Mouse (Mus musculus) fat pad, adult 2 months (tissue): ENCODE data around the gene Btrc.
"Not testable (repeated sequence)": the region's sequence is repeated elsewhere in the genome, so short reads cannot be mapped to it uniquely, and the experiment has no call there.

Experiments
- DNase-seq: peaks from one replicate; pipeline ENCODE4 v3.0.0-alpha.2; 2011; ENCODE audit warnings: low read depth, low spot score; ENCODE audit errors: extremely low read depth

Gene Btrc

GRCm38 (mm10) chr19:45363384-45363926 lies at the start of gene Btrc:
Gene Btrc (plus strand): TSS chr19:45363734.
- peak; percentile 97 for DNase-seq

- DNase-seq, result no peak
Observed at GRCm38 (mm10) chr19:45317473-45317882, 46.1 kb upstream of the Btrc start.

- DNase-seq, result no peak
Observed at GRCm38 (mm10) chr19:45321062-45321461, 42.5 kb upstream of the Btrc start.

- no peak for DNase-seq
Observed at GRCm38 (mm10) chr19:45329039-45329438, 34.5 kb upstream of the Btrc start.

- DNase-seq, result no peak
Observed at GRCm38 (mm10) chr19:45329748-45330298, 33.7 kb upstream of the Btrc start.

GRCm38 (mm10) chr19:45336718-45337117 lies 26.8 kb upstream of the Btrc start:
- no peak for DNase-seq

GRCm38 (mm10) chr19:45338182-45338581 lies 25.4 kb upstream of the Btrc start:
- DNase-seq, result no peak

- no peak for DNase-seq
Observed at GRCm38 (mm10) chr19:45343941-45344340, 19.6 kb upstream of the Btrc start.

- DNase-seq, result no peak
Observed at GRCm38 (mm10) chr19:45348188-45348587, 15.3 kb upstream of the Btrc start.

- DNase-seq, result no peak
Observed at GRCm38 (mm10) chr19:45350456-45350855, 13.1 kb upstream of the Btrc start.

GRCm38 (mm10) chr19:45352706-45353105 lies 10.8 kb upstream of the Btrc start:
- not testable (repeated sequence) for DNase-seq

- DNase-seq, result no peak
Observed at GRCm38 (mm10) chr19:45355678-45356077, 7.9 kb upstream of the Btrc start.

GRCm38 (mm10) chr19:45356868-45357267 lies 6.7 kb upstream of the Btrc start:
- not testable (repeated sequence) for DNase-seq

GRCm38 (mm10) chr19:45360486-45360885 lies 3.0 kb upstream of the Btrc start:
- DNase-seq, result no peak

- DNase-seq, result no peak
Observed at GRCm38 (mm10) chr19:45363933-45364391, 428 bp downstream of the Btrc start.

GRCm38 (mm10) chr19:45366651-45367050 lies 3.1 kb downstream of the Btrc start:
- no peak for DNase-seq

- DNase-seq, result not testable (repeated sequence)
Observed at GRCm38 (mm10) chr19:45384815-45385214, 21.3 kb downstream of the Btrc start.

- DNase-seq, result no peak
Observed at GRCm38 (mm10) chr19:45388551-45388950, 25.0 kb downstream of the Btrc start.

GRCm38 (mm10) chr19:45394078-45394477 lies 30.5 kb downstream of the Btrc start:
- DNase-seq, result no peak

GRCm38 (mm10) chr19:45411000-45411399 lies 47.5 kb downstream of the Btrc start:
- DNase-seq, result no peak

- peak; percentile 11 for DNase-seq
Observed at GRCm38 (mm10) chr19:45412694-45413093, 49.2 kb downstream of the Btrc start.

GRCm38 (mm10) chr19:45413966-45414365 lies 50.4 kb downstream of the Btrc start:
- DNase-seq, result no peak

- DNase-seq, result no peak
Observed at GRCm38 (mm10) chr19:45417601-45418000, 54.1 kb downstream of the Btrc start.
